Mouse (Mus musculus): ENCODE results near the gene Arhgap44.

DNA sequence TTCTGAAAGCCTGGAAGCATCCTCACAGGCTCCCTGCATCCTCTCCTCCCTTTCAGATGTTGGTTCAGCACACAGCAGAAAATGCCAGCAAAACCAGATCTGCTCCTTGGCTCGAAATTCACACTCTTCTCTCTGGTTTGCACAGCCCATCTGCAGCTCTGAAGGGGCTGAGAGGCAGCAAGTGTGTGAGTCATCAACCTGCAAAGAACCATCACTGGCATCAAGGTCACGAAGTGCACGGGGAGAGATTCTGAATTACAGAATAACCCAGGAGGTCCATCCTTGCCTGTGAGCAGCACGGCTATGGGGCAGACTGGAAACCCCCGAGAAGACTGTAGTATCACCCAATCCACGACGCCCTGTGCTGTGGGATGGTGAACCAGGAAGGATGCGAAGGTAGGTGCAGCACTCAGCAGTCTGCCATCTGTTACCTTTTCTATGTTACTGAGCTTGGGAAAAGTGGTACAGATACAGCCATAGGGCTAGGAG lies 27.5 kb downstream of the Arhgap44 start:
- TF ChIP-seq CTCF (IDR thresholded peaks at IDR 0.05; ENCODE audit: extremely low read depth, insufficient read length, insufficient replicate concordance, low read depth, low read length) (no peak), POLR2A (IDR thresholded peaks at IDR 0.05; ENCODE audit: low read depth, low read length) (no peak)
